Mouse (Mus musculus) kidney, postnatal 0 days (tissue): ENCODE measurements around the gene Rbm28. TPM values are rescaled to one million over a fixed set of nuclear protein-coding genes. Genes with fewer than 3 reads are reported as not detected.

Experiments used
- ATAC-seq: fragments of 200-750 bp; cut with Nextera tagmentation; replicated peaks from 2 replicates; pipeline ENCODE4 v1.8.0; 2017; ENCODE audit warnings: low read depth, moderate number of reproducible peaks, moderate TSS enrichment, moderate library complexity; ENCODE audit not compliant: low FRiP score
- DNase-seq: peaks from one replicate; pipeline ENCODE4 v3.0.0-alpha.2; 2016; ENCODE audit warnings: low spot score
- H3K27ac ChIP-seq: fragments of 300-500 bp; sonication (generic); 2 replicates; pipeline ENCODE4 v1.5.1; 2014; ENCODE audit warnings: mild to moderate bottlenecking
- H3K27me3 ChIP-seq: fragments of 300-500 bp; sonication (generic); 2 replicates; pipeline ENCODE4 v1.6.1; 2014; ENCODE audit warnings: low read length, mixed read lengths; ENCODE audit not compliant: insufficient read depth
- H3K36me3 ChIP-seq: fragments of 300-500 bp; sonication (generic); 2 replicates; pipeline ENCODE4 v1.6.1; 2014; ENCODE audit warnings: low read length, mixed read lengths; ENCODE audit not compliant: insufficient read depth
- H3K4me1 ChIP-seq: fragments of 300-500 bp; sonication (generic); replicated peaks from 2 replicates; pipeline ENCODE4 v1.6.1; 2014; ENCODE audit warnings: antibody characterized with exemption, low read length, mixed read lengths; ENCODE audit not compliant: insufficient read depth
- H3K4me2 ChIP-seq: fragments of 300-500 bp; sonication (generic); 2 replicates; pipeline ENCODE4 v1.6.1; 2014; ENCODE audit warnings: mild to moderate bottlenecking, low read length, moderate library complexity, mixed read lengths
- H3K4me3 ChIP-seq: fragments of 300-500 bp; sonication (generic); replicated peaks from 2 replicates; pipeline ENCODE4 v1.5.1; 2014; ENCODE audit warnings: low read depth, low read length
- H3K9ac ChIP-seq: fragments of 300-500 bp; sonication (generic); 2 replicates; pipeline ENCODE4 v1.6.1; 2014; ENCODE audit warnings: low read depth, low read length
- H3K9me3 ChIP-seq: fragments of 300-500 bp; sonication (generic); replicated peaks from 2 replicates; pipeline ENCODE4 v1.6.1; 2016; ENCODE audit warnings: low read length, inconsistent platforms, mixed read lengths
- CTCF ChIP-seq: IDR thresholded peaks from 2 replicates; pipeline ENCODE4 v1.5.1; 2016; ENCODE audit warnings: antibody characterized with exemption, low read depth, mild to moderate bottlenecking, moderate library complexity
- WGBS: fragments of 180-500 bp; shearing (Covaris S2); extraction: QIAGEN DNeasy Blood & Tissue Kit; methylation state at CpG from one replicate; pipeline ENCODE4 v1.1.7; 2014; 5-methylcytosine and 5-hydroxymethylcytosine counted together
- polyA plus RNA-seq: library from polyadenylated mRNA; unstranded; fragments of >200 nt; fragmentation: Nextera tagmentation; extraction: Ambion mirVana; gene quantifications from 2 replicates; pipeline ENCODE4 v1.2.1, GENCODE M21; 2015

Rbm28 gene
- polyA plus RNA-seq, 1 experiment from 2014 or later = 26.6 TPM

GRCm38 (mm10) chr6:29195846-29196698 is 31.3 kb upstream of the Rbm28 start:
- ATAC-seq (peak; percentile 63), DNase-seq (no peak)
- Histone ChIP-seq H3K27me3 (no peaks in the 10 kb centered on the region), H3K4me3 (no peak overlapping the region), H3K9me3 (no peaks in the 10 kb centered on the region), H3K9ac (no peak overlapping the region), H3K4me1 (no peaks in the 10 kb centered on the region), H3K4me2 (no peak overlapping the region), H3K27ac (no peak overlapping the region), H3K36me3 (no peaks in the 10 kb centered on the region)
- WGBS = 72% methylated on average over 5 of the region's 5 CpGs
- TF ChIP-seq CTCF = no peak

- H3K36me3 ChIP-seq = no peaks in the 10 kb centered on the region
- no peaks in the 10 kb centered on the region for H3K27me3 ChIP-seq
- H3K9ac ChIP-seq = no peak overlapping the region
- TF ChIP-seq CTCF = no peak
- WGBS = 84% methylated on average over 5 of the region's 5 CpGs
- H3K4me1 ChIP-seq = no peaks in the 10 kb centered on the region
- no peaks in the 10 kb centered on the region for H3K9me3 ChIP-seq
- no peak for ATAC-seq
- no peak overlapping the region for H3K4me3 ChIP-seq
- no peak overlapping the region for H3K27ac ChIP-seq
- DNase-seq = no peak
- H3K4me2 ChIP-seq = no peak overlapping the region
These were observed 30.3 kb upstream of the Rbm28 start for GRCm38 (mm10) chr6:29195146-29195545.

GRCm38 (mm10) chr6:29193961-29194750 is 29.4 kb upstream of the Rbm28 start:
- Histone ChIP-seq H3K36me3 (no peaks in the 10 kb centered on the region), H3K9ac (no peak overlapping the region), H3K9me3 (no peaks in the 10 kb centered on the region), H3K27me3 (no peaks in the 10 kb centered on the region), H3K4me2 (no peak overlapping the region), H3K4me1 (no peaks in the 10 kb centered on the region), H3K4me3 (no peak overlapping the region), H3K27ac (no peak overlapping the region; the same call in 1 of the 2 replicates)
- no peak for TF ChIP-seq CTCF
- 64% methylated on average over 15 of the region's 15 CpGs for WGBS
- DNase-seq = no peak
- ATAC-seq = no peak

GRCm38 (mm10) chr6:29187936-29188335 is 23.1 kb upstream of the Rbm28 start:
- ATAC-seq = no peak

GRCm38 (mm10) chr6:29179843-29180242 is 15.0 kb upstream of the Rbm28 start:
- peak overlapping the region; percentile 55 for H3K4me3 ChIP-seq
- H3K36me3 ChIP-seq = no peaks in the 10 kb centered on the region
- H3K27ac ChIP-seq = no peak overlapping the region
- no peaks in the 10 kb centered on the region for H3K9me3 ChIP-seq
- H3K4me2 ChIP-seq = peak overlapping the region; percentile 97
- H3K4me1 ChIP-seq = no peaks in the 10 kb centered on the region
- no peak for DNase-seq
- TF ChIP-seq CTCF = no peak
- no peak for ATAC-seq
- 0 out of 2 replicates have a peak, but pooled peaks cover 6% of the 10 kb centered on the region for H3K27me3 ChIP-seq
- 59% methylated on average over 8 of the region's 8 CpGs for WGBS
- 0 out of 2 replicates have a peak overlapping the region, but pooled peaks have one; percentile 58 for H3K9ac ChIP-seq

More at GRCm38 (mm10) chr6:29187936-29188335, 23.1 kb upstream of the Rbm28 start:
- Histone ChIP-seq H3K9ac (no peak overlapping the region), H3K4me1 (no peaks in the 10 kb centered on the region), H3K4me2 (no peak overlapping the region), H3K9me3 (no peaks in the 10 kb centered on the region), H3K36me3 (no peaks in the 10 kb centered on the region), H3K27ac (no peak overlapping the region), H3K27me3 (0 out of 2 replicates have a peak, but pooled peaks cover under 1% of the 10 kb centered on the region), H3K4me3 (no peak overlapping the region)
- TF ChIP-seq CTCF = no peak
- DNase-seq = no peak
- 76% methylated on average over 1 of the region's 1 CpGs for WGBS
